Mouse (Mus musculus): Measurements from ENCODE around the gene Fbxw2. TPM values are rescaled to one million over a fixed set of nuclear protein-coding genes. Genes with fewer than 3 reads are reported as not detected.

Fbxw2 gene
- 84.0 and 84.6 TPM in 2 replicates for polyA plus RNA-seq (2015; fragmentation: Nextera tagmentation; extraction: Ambion mirVana)

GRCm38 (mm10) chr2:34825827-34826459 is at the start of gene Fbxw2:
Gene Fbxw2, minus strand, starts transcription at chr2:34826311.

GRCm38 (mm10) chr2:34874816-34875345 is 48.8 kb upstream of the Fbxw2 start, which contains the start of gene Psmd5:
Gene Psmd5, minus strand, starts transcription at chr2:34874968.

GRCm38 (mm10) chr2:34874271-34874670 is 48.2 kb upstream of the Fbxw2 start, which contains the start of gene Cutal:
Gene Cutal, plus strand, starts transcription at chr2:34874396.

GRCm38 (mm10) chr2:34832766-34833457 is 6.8 kb upstream of the Fbxw2 start, which contains the start of gene Gm34653:
Gene Gm34653, plus strand, starts transcription at chr2:34833007.

GRCm38 (mm10) chr2:34799357-34800256 is 26.5 kb downstream of the Fbxw2 start, which contains the start of gene Rabepk:
Gene Rabepk, minus strand, starts transcription at chr2:34799912.

GRCm38 (mm10) chr2:34771368-34772226 is 54.5 kb downstream of the Fbxw2 start, which contains the start of gene Hspa5:
Gene Hspa5, plus strand, starts transcription at chr2:34771970.

GRCm38 (mm10) chr2:34754551-34755358 is 71.4 kb downstream of the Fbxw2 start, which contains the start of gene Gapvd1:
Gene Gapvd1, minus strand, starts transcription at chr2:34755232.

Other genes starting within 250 kb of the Fbxw2 start
- gene Gapvd1, start 71.1 kb downstream of the Fbxw2 start, polyA plus RNA-seq (2015; fragmentation: Nextera tagmentation; extraction: Ambion mirVana): 94.5 and 97.3 TPM in 2 replicates
- 272 and 282 TPM in 2 replicates for gene Hspa5, start 54.3 kb downstream of the Fbxw2 start, polyA plus RNA-seq (2015; fragmentation: Nextera tagmentation; extraction: Ambion mirVana)
- gene Rabepk, start 26.4 kb downstream of the Fbxw2 start, polyA plus RNA-seq (2015; fragmentation: Nextera tagmentation; extraction: Ambion mirVana): 34.4 and 37.5 TPM in 2 replicates
- not detected in 2 replicates for gene Gm34653, start 6.7 kb upstream of the Fbxw2 start, polyA plus RNA-seq (2015; fragmentation: Nextera tagmentation; extraction: Ambion mirVana)
- 0.11 and 0.19 TPM in 2 replicates for gene Cutal, start 48.1 kb upstream of the Fbxw2 start, polyA plus RNA-seq (2015; fragmentation: Nextera tagmentation; extraction: Ambion mirVana)
- gene Psmd5, start 48.7 kb upstream of the Fbxw2 start, polyA plus RNA-seq (2015; fragmentation: Nextera tagmentation; extraction: Ambion mirVana): 70.9 and 75.4 TPM in 2 replicates
- gene Phf19, start 87.7 kb upstream of the Fbxw2 start, polyA plus RNA-seq (2015; fragmentation: Nextera tagmentation; extraction: Ambion mirVana): 3.1 and 3.4 TPM in 2 replicates
- gene Traf1, start 135.5 kb upstream of the Fbxw2 start, polyA plus RNA-seq (2015; fragmentation: Nextera tagmentation; extraction: Ambion mirVana): 5.5 and 6.4 TPM in 2 replicates
- gene Hc, start 235.1 kb upstream of the Fbxw2 start, polyA plus RNA-seq (2015; fragmentation: Nextera tagmentation; extraction: Ambion mirVana): 0.17 and 0.32 TPM in 2 replicates

All from spleen, postnatal 0 days (tissue).